Mouse (Mus musculus) MEL (cell line): ENCODE measurements around the gene Synrg. TPM values are rescaled to one million over a fixed set of nuclear protein-coding genes. Genes with fewer than 3 reads are reported as not detected.

ENCODE experiments used
- DNase-seq: peaks from one replicate; pipeline ENCODE4 v3.0.0; 2011; ENCODE audit warnings: low read depth, low spot score
- H3K27ac ChIP-seq: 2 replicates; pipeline ENCODE4 v1.5.1; 2012; ENCODE audit warnings: low read depth, mild to moderate bottlenecking, control low read depth, low read length, moderate library complexity; ENCODE audit not compliant: control insufficient read depth
- H3K27me3 ChIP-seq, 2 experiments: fragments of 150-350 bp in 1 of 2; sonication (generic) in 1 of 2; 2 replicates each; pipeline ENCODE4 v1.6.1; 2012; ENCODE audit warnings: low read length in 2 of 2, mild to moderate bottlenecking in 2 of 2, improper control_type of control experiment in 1 of 2, moderate library complexity in 1 of 2; ENCODE audit not compliant: insufficient read depth in 2 of 2, control insufficient read depth in 1 of 2
- H3K36me3 ChIP-seq, 2 experiments: 2 replicates each; pipeline ENCODE4 v1.6.1; 2012 to 2014; ENCODE audit warnings: low read length in 2 of 2, improper control_type of control experiment in 1 of 2, inconsistent platforms in 1 of 2, mild to moderate bottlenecking in 1 of 2; ENCODE audit not compliant: insufficient read depth in 2 of 2, control insufficient read depth in 1 of 2
- H3K4me1 ChIP-seq, 2 experiments: fragments of 150-350 bp in 1 of 2; sonication (generic) in 1 of 2; 2 replicates each; pipeline ENCODE4 v1.6.1; 2012; ENCODE audit warnings: low read length in 2 of 2, improper control_type of control experiment in 1 of 2, mild to moderate bottlenecking in 1 of 2; ENCODE audit not compliant: insufficient read depth in 2 of 2, control insufficient read depth in 1 of 2
- H3K4me3 ChIP-seq, 2 experiments: fragments of 150-350 bp in 1 of 2; sonication (generic) in 1 of 2; 2 replicates each; pipeline ENCODE4 v1.5.1; 2012; ENCODE audit warnings: low read depth in 2 of 2, low read length in 2 of 2, mild to moderate bottlenecking in 2 of 2, moderate library complexity in 2 of 2, control low read depth in 1 of 2, improper control_type of control experiment in 1 of 2; ENCODE audit not compliant: control insufficient read depth in 1 of 2, insufficient read depth in 1 of 2
- H3K79me2 ChIP-seq: 2 replicates; pipeline ENCODE4 v1.6.1; 2012; ENCODE audit warnings: mild to moderate bottlenecking, low read length, moderate library complexity; ENCODE audit not compliant: control insufficient read depth, poor library complexity, insufficient read depth
- H3K9ac ChIP-seq: 2 replicates; pipeline ENCODE4 v1.6.1; 2012; ENCODE audit warnings: low read depth, mild to moderate bottlenecking, control low read depth, low read length, moderate library complexity; ENCODE audit not compliant: control insufficient read depth, poor library complexity, severe bottlenecking
- H3K9me3 ChIP-seq: fragments of 150-350 bp; sonication (generic); replicated peaks from 2 replicates; pipeline ENCODE4 v1.6.1; 2012; ENCODE audit warnings: mild to moderate bottlenecking, low read length, improper control_type of control experiment, moderate library complexity; ENCODE audit not compliant: insufficient read depth
- BHLHE40 ChIP-seq: IDR thresholded peaks from 2 replicates; pipeline ENCODE4 v1.6.1; 2012; ENCODE audit warnings: low read depth, mild to moderate bottlenecking, inconsistent platforms, low read length, improper control_type of control experiment, borderline replicate concordance
- CHD1 ChIP-seq: IDR thresholded peaks from 2 replicates; pipeline ENCODE4 v1.6.1; 2012; ENCODE audit warnings: low read depth, mild to moderate bottlenecking, inconsistent platforms, low read length, improper control_type of control experiment
- CHD2 ChIP-seq: IDR thresholded peaks from 2 replicates; pipeline ENCODE4 v1.6.1; 2011; ENCODE audit warnings: low read length, improper control_type of control experiment
- CTCF ChIP-seq, 3 experiments: IDR thresholded peaks in 2 of 3; conservative IDR thresholded peaks in 1 of 3; 2 replicates each; pipeline ENCODE4 v1.5.1; 2011 to 2012; ENCODE audit warnings: low read length in 3 of 3, low read depth in 2 of 3, mild to moderate bottlenecking in 2 of 3, improper control_type of control experiment in 1 of 3, inconsistent platforms in 1 of 3, mixed read lengths in 1 of 3, moderate library complexity in 1 of 3; ENCODE audit not compliant: control insufficient read depth in 1 of 3, insufficient read depth in 1 of 3, poor library complexity in 1 of 3, severe bottlenecking in 1 of 3
- ELF1 ChIP-seq: IDR thresholded peaks from 2 replicates; pipeline ENCODE4 v1.6.1; 2014; ENCODE audit warnings: low read depth, mild to moderate bottlenecking, inconsistent platforms, low read length, improper control_type of control experiment, moderate library complexity
- EP300 ChIP-seq, 2 experiments: IDR thresholded peaks; 2 replicates each; pipeline ENCODE4 v1.6.1; 2011; ENCODE audit warnings: improper control_type of control experiment in 2 of 2, low read length in 2 of 2, low read depth in 1 of 2, mild to moderate bottlenecking in 1 of 2
- ETS1 ChIP-seq: IDR thresholded peaks from 2 replicates; pipeline ENCODE4 v1.6.1; 2012; ENCODE audit warnings: low read depth, mild to moderate bottlenecking, inconsistent platforms, low read length, improper control_type of control experiment, moderate library complexity
- GABPA ChIP-seq: IDR thresholded peaks from 2 replicates; pipeline ENCODE4 v1.6.1; 2012; ENCODE audit warnings: low read depth, mild to moderate bottlenecking, inconsistent platforms, low read length, improper control_type of control experiment, moderate library complexity
- HCFC1 ChIP-seq: IDR thresholded peaks from 2 replicates; pipeline ENCODE4 v1.6.1; 2012; ENCODE audit warnings: low read depth, mild to moderate bottlenecking, inconsistent platforms, low read length, improper control_type of control experiment, moderate library complexity
- JUND ChIP-seq: IDR thresholded peaks from 2 replicates; pipeline ENCODE4 v1.6.1; 2011; ENCODE audit warnings: low read depth, mild to moderate bottlenecking, improper control_type of control experiment, low read length
- MAX ChIP-seq: IDR thresholded peaks from 2 replicates; pipeline ENCODE4 v1.6.1; 2011; ENCODE audit warnings: low read length, improper control_type of control experiment
- MEF2A ChIP-seq: IDR thresholded peaks from 2 replicates; pipeline ENCODE4 v1.6.1; 2014; ENCODE audit warnings: low read depth, mild to moderate bottlenecking, inconsistent platforms, low read length, improper control_type of control experiment; ENCODE audit not compliant: poor library complexity, insufficient replicate concordance, severe bottlenecking; ENCODE audit errors: extremely low read depth
- MYB ChIP-seq: IDR thresholded peaks from 2 replicates; pipeline ENCODE4 v1.6.1; 2011; ENCODE audit warnings: mild to moderate bottlenecking, low read depth, low read length, improper control_type of control experiment
- NELFE ChIP-seq: IDR thresholded peaks from 2 replicates; pipeline ENCODE4 v1.6.1; 2011; ENCODE audit warnings: low read depth, low read length, improper control_type of control experiment
- POLR2AphosphoS2 ChIP-seq: IDR thresholded peaks from 2 replicates; pipeline ENCODE4 v1.6.1; 2011; ENCODE audit warnings: low read length, improper control_type of control experiment
- RAD21 ChIP-seq: IDR thresholded peaks from 2 replicates; pipeline ENCODE4 v1.6.1; 2011; ENCODE audit warnings: mild to moderate bottlenecking, low read depth, low read length, improper control_type of control experiment
- RCOR1 ChIP-seq: IDR thresholded peaks from 2 replicates; pipeline ENCODE4 v1.6.1; 2012; ENCODE audit warnings: low read depth, mild to moderate bottlenecking, inconsistent platforms, low read length, improper control_type of control experiment
- TBP ChIP-seq: IDR thresholded peaks from 2 replicates; pipeline ENCODE4 v1.8.0; 2011; ENCODE audit warnings: low read depth, low read length, improper control_type of control experiment
- TCF12 ChIP-seq: IDR thresholded peaks from 2 replicates; pipeline ENCODE4 v1.6.1; 2014; ENCODE audit warnings: low read depth, mild to moderate bottlenecking, inconsistent platforms, low read length, improper control_type of control experiment, moderate library complexity
- UBTF ChIP-seq: IDR thresholded peaks from 2 replicates; pipeline ENCODE4 v1.6.1; 2012; ENCODE audit warnings: low read depth, mild to moderate bottlenecking, inconsistent platforms, low read length, improper control_type of control experiment, moderate library complexity, borderline replicate concordance; ENCODE audit not compliant: insufficient read depth
- USF1 ChIP-seq: IDR thresholded peaks from 2 replicates; pipeline ENCODE4 v1.6.1; 2014; ENCODE audit warnings: low read depth, mild to moderate bottlenecking, inconsistent platforms, low read length, improper control_type of control experiment, moderate library complexity
- USF2 ChIP-seq, 2 experiments: IDR thresholded peaks; 2 replicates each; pipeline ENCODE4 v1.6.1; 2011 to 2012; ENCODE audit warnings: improper control_type of control experiment in 2 of 2, low read length in 2 of 2, borderline replicate concordance in 1 of 2, inconsistent platforms in 1 of 2, low read depth in 1 of 2, mild to moderate bottlenecking in 1 of 2; ENCODE audit not compliant: insufficient read depth in 1 of 2
- ZC3H11A ChIP-seq: IDR thresholded peaks from 2 replicates; pipeline ENCODE4 v1.6.1; 2012; ENCODE audit warnings: low read depth, mild to moderate bottlenecking, inconsistent platforms, low read length, improper control_type of control experiment
- ZKSCAN1 ChIP-seq: IDR thresholded peaks from 2 replicates; pipeline ENCODE4 v1.6.1; 2012; ENCODE audit warnings: low read depth, mild to moderate bottlenecking, inconsistent platforms, low read length, improper control_type of control experiment, moderate library complexity
- ZMIZ1 ChIP-seq: IDR thresholded peaks from 2 replicates; pipeline ENCODE4 v1.6.1; 2012; ENCODE audit warnings: low read depth, mild to moderate bottlenecking, inconsistent platforms, low read length, improper control_type of control experiment, moderate library complexity
- ZNF384 ChIP-seq: IDR thresholded peaks from 2 replicates; pipeline ENCODE4 v1.6.1; 2012; ENCODE audit warnings: low read depth, mild to moderate bottlenecking, inconsistent platforms, low read length, improper control_type of control experiment
- polyA plus RNA-seq, 2 experiments: library from polyadenylated mRNA; stranded (reverse) in 1 of 2; unstranded in 1 of 2; fragments of >175 nt in 1 of 2; fragments of >200 nt in 1 of 2; gene quantifications; 2 replicates each; pipeline versions ENCODE4 v1.2.1 to v1.2.4; 2012; ENCODE audit warnings: low replicate concordance in 2 of 2, low read depth in 1 of 2; ENCODE audit not compliant: insufficient read length in 2 of 2, insufficient read depth in 1 of 2, missing spikeins in 1 of 2
- total RNA-seq: library from RNA; depleted of rRNA; stranded (reverse); fragments of 300-350 nt; gene quantifications from 2 replicates; pipeline ENCODE4 v1.2.3, GENCODE M21; 2012

Synrg gene
- total and polyA plus RNA-seq, 3 experiments: 24.7 to 75.3 (median 26.4) TPM

GRCm38 (mm10) chr11:83998993-83999392 is 34.8 kb downstream of the Synrg start:
- no peaks in the 10 kb centered on the region for H3K9me3 ChIP-seq
- TF ChIP-seq ZNF384 (no peak), RCOR1 (no peak), UBTF (no peak), NELFE (no peak), GABPA (no peak), CHD2 (no peak), POLR2AphosphoS2 (no peak), ZC3H11A (no peak), BHLHE40 (no peak), CHD1 (no peak), HCFC1 (no peak), TCF12 (no peak), MEF2A (no peak), ETS1 (no peak), CTCF (IDR thresholded peaks at IDR 0.05 in 2 of 3, conservative IDR thresholded peaks at IDR 0.05 in 1 of 3; ENCODE audit: control insufficient read depth in 1 of 3, insufficient read depth in 1 of 3, low read depth in 2 of 3, low read length in 3 of 3, poor library complexity in 1 of 3, severe bottlenecking in 1 of 3) (no peak)
- TF ChIP-seq, all 39 proteins: peak for 0
- no peak overlapping the region for H3K27ac ChIP-seq
- no peak for DNase-seq
- H3K27me3 ChIP-seq: no peaks in the 10 kb centered on the region
- no peaks in the 10 kb centered on the region for H3K79me2 ChIP-seq
- no peak overlapping the region for H3K4me3 ChIP-seq
- peaks cover 0 to 21% of the 10 kb centered on the region in 2 experiments; a peak in 2 of 4 replicates for H3K36me3 ChIP-seq
- H3K9ac ChIP-seq: no peak overlapping the region
- H3K4me1 ChIP-seq: no peaks in the 10 kb centered on the region

DNA sequence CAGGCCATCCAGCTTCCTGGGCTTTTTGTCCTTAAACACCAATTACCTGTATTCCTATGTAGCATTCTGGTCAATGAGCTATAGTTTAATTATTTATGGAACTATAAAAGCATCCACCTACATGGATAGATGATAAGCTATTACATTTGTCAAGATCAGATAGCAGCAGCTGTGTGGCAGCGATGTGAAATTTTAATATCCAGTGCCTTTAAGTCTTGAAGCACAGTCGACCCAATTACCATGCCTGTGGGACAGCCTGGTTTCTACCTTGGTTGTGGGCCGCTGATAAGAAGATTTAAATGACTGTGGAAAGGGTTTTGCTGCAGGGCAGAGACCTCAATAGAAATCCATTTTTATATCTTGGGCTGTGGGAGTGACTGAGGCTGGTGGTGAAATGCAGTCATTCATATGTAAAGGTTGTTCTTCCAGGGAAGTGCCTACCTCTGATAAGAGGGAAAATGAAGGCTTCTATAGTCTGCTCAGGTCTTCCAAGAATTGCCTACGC is 35.2 kb downstream of the Synrg start:
- Histone ChIP-seq H3K27ac (no peak overlapping the region), H3K79me2 (no peaks in the 10 kb centered on the region), H3K36me3 (peaks cover 0 to 18% of the 10 kb centered on the region in 2 experiments; a peak in 2 of 4 replicates), H3K9me3 (no peaks in the 10 kb centered on the region), H3K4me1 (no peaks in the 10 kb centered on the region), H3K9ac (no peak overlapping the region), H3K27me3 (no peaks in the 10 kb centered on the region), H3K4me3 (no peak overlapping the region)
- TF ChIP-seq ELF1 (no peak), RAD21 (no peak), JUND (no peak), ZKSCAN1 (no peak), TBP (no peak), MAX (no peak), GABPA (no peak), ZC3H11A (no peak), USF1 (no peak), ZMIZ1 (no peak), EP300 (IDR thresholded peaks at IDR 0.05; ENCODE audit: low read depth in 1 of 2, low read length in 2 of 2) (no peak), USF2 (IDR thresholded peaks at IDR 0.05; ENCODE audit: borderline replicate concordance in 1 of 2, insufficient read depth in 1 of 2, low read depth in 1 of 2, low read length in 2 of 2) (no peak), MYB (no peak), POLR2AphosphoS2 (no peak), ETS1 (no peak)
- DNase-seq: no peak
